Mouse (Mus musculus): ENCODE data around the gene Kcnj13. TPM values are rescaled to one million over a fixed set of nuclear protein-coding genes. Genes with fewer than 3 reads are reported as not detected.

Kcnj13 gene
- polyA plus RNA-seq (2015; fragmentation: Illumina TruSeq; extraction: RNeasy Lipid Tissue Mini Kit (QIAGEN cat#74804); ENCODE audit: insufficient read depth, low replicate concordance) = not detected

DNA sequence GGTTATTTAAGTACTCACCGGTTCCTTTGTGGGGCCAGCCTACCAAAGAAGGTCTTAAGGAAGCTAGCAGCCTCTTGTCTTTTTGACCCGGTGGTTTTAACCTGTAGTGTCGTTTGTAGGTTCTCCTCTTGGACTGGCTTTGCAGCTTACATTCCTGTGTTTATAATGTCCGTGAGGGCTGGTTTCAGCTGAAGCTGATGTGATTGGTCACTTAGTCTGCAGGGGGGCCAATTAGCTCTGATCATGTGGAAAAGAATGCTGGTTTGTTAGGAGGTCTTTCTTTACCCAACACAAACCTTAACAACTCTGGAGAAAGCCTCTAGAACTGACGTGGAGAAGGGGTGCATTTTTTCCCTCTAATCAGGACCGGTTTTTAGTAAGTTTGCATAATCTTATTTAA is at the start of gene Kcnj13:
TSS of gene Kcnj13 (minus strand) at position 136 of the 400 bp plus-strand sequence.

Other genes starting within 250 kb of the Kcnj13 start
- not detected for gene Ecel1, start 238.2 kb downstream of the Kcnj13 start, polyA plus RNA-seq (2015; fragmentation: Illumina TruSeq; extraction: RNeasy Lipid Tissue Mini Kit (QIAGEN cat#74804); ENCODE audit: insufficient read depth, low replicate concordance)
- not detected for gene Prss56, start 211.4 kb downstream of the Kcnj13 start, polyA plus RNA-seq (2015; fragmentation: Illumina TruSeq; extraction: RNeasy Lipid Tissue Mini Kit (QIAGEN cat#74804); ENCODE audit: insufficient read depth, low replicate concordance)
- gene Chrnd, start 204.1 kb downstream of the Kcnj13 start, polyA plus RNA-seq (2015; fragmentation: Illumina TruSeq; extraction: RNeasy Lipid Tissue Mini Kit (QIAGEN cat#74804); ENCODE audit: insufficient read depth, low replicate concordance) = not detected
- gene Chrng, start 190.1 kb downstream of the Kcnj13 start, polyA plus RNA-seq (2015; fragmentation: Illumina TruSeq; extraction: RNeasy Lipid Tissue Mini Kit (QIAGEN cat#74804); ENCODE audit: insufficient read depth, low replicate concordance) = not detected
- gene Eif4e2, start 180.8 kb downstream of the Kcnj13 start, polyA plus RNA-seq (2015; fragmentation: Illumina TruSeq; extraction: RNeasy Lipid Tissue Mini Kit (QIAGEN cat#74804); ENCODE audit: insufficient read depth, low replicate concordance) = 89.4 TPM
- 21.4 TPM for gene Efhd1, start 130.4 kb downstream of the Kcnj13 start, polyA plus RNA-seq (2015; fragmentation: Illumina TruSeq; extraction: RNeasy Lipid Tissue Mini Kit (QIAGEN cat#74804); ENCODE audit: insufficient read depth, low replicate concordance)
- 70.9 TPM for gene Gigyf2, start 67.7 kb downstream of the Kcnj13 start, polyA plus RNA-seq (2015; fragmentation: Illumina TruSeq; extraction: RNeasy Lipid Tissue Mini Kit (QIAGEN cat#74804); ENCODE audit: insufficient read depth, low replicate concordance)
- gene Snorc, start 75.5 kb upstream of the Kcnj13 start, polyA plus RNA-seq (2015; fragmentation: Illumina TruSeq; extraction: RNeasy Lipid Tissue Mini Kit (QIAGEN cat#74804); ENCODE audit: insufficient read depth, low replicate concordance) = not detected
- gene Neu2, start 115.2 kb upstream of the Kcnj13 start, polyA plus RNA-seq (2015; fragmentation: Illumina TruSeq; extraction: RNeasy Lipid Tissue Mini Kit (QIAGEN cat#74804); ENCODE audit: insufficient read depth, low replicate concordance) = not detected
- gene Ngef, start 179.1 kb upstream of the Kcnj13 start, polyA plus RNA-seq (2015; fragmentation: Illumina TruSeq; extraction: RNeasy Lipid Tissue Mini Kit (QIAGEN cat#74804); ENCODE audit: insufficient read depth, low replicate concordance) = 0.08 TPM
- gene Inpp5d, start 225.6 kb upstream of the Kcnj13 start, polyA plus RNA-seq (2015; fragmentation: Illumina TruSeq; extraction: RNeasy Lipid Tissue Mini Kit (QIAGEN cat#74804); ENCODE audit: insufficient read depth, low replicate concordance) = 125 TPM

Data from spleen, adult 10 weeks (tissue).